Mouse (Mus musculus): Measurements from ENCODE around the gene Trat1. TPM values are rescaled to one million over a fixed set of nuclear protein-coding genes. Genes with fewer than 3 reads are reported as not detected.

Trat1 gene
- polyA plus RNA-seq, 1 experiment from 2014 or later = not detected

Other genes starting within 250 kb of the Trat1 start
- not detected in 2 replicates for gene Retnlb, start 44.8 kb upstream of the Trat1 start, polyA plus RNA-seq (2016; fragmentation: Nextera tagmentation; extraction: Ambion mirVana)
- not detected in 2 replicates for gene Retnla, start 70.5 kb upstream of the Trat1 start, polyA plus RNA-seq (2016; fragmentation: Nextera tagmentation; extraction: Ambion mirVana)
- not detected in 2 replicates for gene Retnlg, start 100.6 kb upstream of the Trat1 start, polyA plus RNA-seq (2016; fragmentation: Nextera tagmentation; extraction: Ambion mirVana)
- gene Dzip3, start 222.1 kb upstream of the Trat1 start, polyA plus RNA-seq (2016; fragmentation: Nextera tagmentation; extraction: Ambion mirVana) = 23.2 and 26.3 TPM in 2 replicates
- gene Cip2a, start 222.2 kb upstream of the Trat1 start, polyA plus RNA-seq (2016; fragmentation: Nextera tagmentation; extraction: Ambion mirVana) = 30.4 and 31.8 TPM in 2 replicates